Mouse (Mus musculus): ENCODE measurements around the gene Fanca. TPM values are rescaled to one million over a fixed set of nuclear protein-coding genes. Genes with fewer than 3 reads are reported as not detected.

Gene Fanca
- 0.32 TPM for polyA plus RNA-seq (2014; fragmentation: Illumina TruSeq; extraction: RNeasy Lipid Tissue Mini Kit (QIAGEN cat#74804); ENCODE audit: low read depth, low replicate concordance)

DNA sequence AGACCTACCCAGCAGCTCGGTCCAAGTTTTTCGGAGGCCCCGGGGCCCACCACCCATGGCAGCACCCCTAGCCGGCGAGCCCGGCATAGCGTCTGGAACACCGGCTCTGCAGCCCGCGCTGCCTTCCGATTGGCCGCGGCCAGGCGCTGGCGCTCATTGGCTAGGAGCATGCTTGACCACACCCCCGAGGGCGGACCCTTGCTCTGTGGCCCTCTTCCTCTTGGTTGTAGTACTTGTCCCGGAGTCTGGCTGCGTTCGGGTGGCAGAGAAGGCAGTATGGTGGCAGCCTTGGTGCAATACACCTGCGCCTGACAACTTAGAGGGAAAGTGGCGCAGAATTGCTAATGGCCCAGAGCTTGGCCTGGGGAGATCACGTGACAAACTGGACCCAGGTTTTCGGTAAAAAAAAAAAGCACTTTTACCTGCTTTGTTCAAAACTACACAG, at the start of gene Fanca:
Fanca (minus strand) TSS at position 110 of the 445 bp plus-strand sequence.

DNA sequence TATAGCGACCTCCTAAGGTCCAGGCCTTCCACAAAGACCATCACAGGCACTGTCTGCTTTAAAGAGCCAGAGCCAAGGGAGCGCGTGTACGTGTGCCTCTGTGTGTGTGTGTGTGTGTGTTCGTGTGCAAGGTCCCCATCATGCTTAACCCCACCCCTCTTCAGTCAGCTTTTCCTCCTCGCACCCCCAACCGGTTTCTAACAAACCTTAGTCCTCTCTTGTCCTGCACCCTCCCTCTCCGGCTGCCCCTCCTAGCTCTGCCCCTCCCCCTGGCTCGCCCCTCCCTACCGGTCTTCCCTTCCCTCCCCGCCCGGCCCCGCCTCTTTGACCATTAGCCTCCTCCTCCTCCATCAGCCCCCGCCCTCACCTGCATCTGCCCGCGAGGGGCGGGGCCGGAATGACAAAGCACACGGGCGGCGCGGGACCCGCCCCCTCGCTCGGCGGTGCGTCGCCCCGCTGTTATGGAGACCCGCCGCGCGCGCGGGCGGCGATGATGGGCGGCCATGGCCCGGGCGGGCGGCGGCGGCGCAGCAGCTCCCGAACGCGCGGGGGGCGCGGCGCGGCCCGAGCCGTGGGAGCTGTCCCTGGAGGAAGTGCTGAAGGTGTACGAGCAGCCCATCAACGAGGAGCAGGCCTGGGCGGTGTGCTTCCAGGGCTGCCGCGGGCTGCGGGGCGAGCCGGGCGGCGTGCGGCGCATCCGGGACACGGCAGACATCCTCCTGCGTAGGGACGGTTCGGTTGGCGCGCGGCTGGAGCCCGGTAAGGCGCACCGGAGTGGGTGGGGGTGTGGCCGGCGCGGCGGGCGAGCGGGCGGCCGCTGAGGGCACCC, 14.1 kb upstream of the Fanca start, which contains the start of gene Spire2:
Spire2 (plus strand) TSS at position 452 of the 829 bp plus-strand sequence.

DNA sequence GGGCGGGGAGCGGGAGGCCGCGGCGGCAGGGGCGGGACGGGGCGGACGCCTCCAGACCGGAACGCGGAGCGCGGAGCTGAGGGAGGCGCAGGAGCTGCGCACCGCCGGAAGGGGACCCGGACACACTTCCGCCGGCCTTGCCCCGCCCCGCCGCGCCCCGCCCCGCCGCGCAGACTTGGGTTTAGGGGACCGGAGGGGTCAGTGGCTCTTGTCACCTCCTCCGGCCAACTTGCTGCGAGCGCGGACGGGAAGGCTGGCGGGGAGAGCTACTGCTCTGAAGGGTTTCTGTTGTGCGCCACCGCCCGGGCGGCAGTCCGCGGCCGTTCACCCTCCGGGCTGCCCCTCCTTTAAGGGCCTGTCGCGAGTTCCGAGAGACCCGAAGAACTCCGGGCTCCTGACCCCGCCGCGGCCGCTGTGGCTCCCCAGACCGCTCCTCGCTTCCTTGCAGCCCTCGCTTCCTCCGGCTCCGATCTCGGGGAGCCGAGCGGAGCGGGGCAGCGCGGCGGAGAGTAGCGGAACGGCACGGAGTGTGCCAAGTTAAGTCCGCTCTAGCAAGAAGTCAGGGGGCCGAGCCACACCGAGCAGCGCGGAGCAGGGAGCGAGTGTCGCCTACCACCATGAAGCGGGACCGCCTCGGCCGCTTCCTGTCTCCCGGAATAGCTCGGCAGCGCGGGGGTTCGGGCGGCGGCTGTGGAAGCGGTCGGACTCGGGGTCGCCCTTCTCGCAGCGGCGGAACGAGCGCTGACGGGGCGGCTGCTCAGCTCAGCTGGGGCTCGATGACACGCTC, 64.1 kb downstream of the Fanca start, which contains the start of the genes Zfp276 and Vps9d1:
Zfp276 (plus strand) TSS at position 97 of the 787 bp plus-strand sequence.
Vps9d1 (minus strand) TSS at position 250 of the 787 bp plus-strand sequence.

DNA sequence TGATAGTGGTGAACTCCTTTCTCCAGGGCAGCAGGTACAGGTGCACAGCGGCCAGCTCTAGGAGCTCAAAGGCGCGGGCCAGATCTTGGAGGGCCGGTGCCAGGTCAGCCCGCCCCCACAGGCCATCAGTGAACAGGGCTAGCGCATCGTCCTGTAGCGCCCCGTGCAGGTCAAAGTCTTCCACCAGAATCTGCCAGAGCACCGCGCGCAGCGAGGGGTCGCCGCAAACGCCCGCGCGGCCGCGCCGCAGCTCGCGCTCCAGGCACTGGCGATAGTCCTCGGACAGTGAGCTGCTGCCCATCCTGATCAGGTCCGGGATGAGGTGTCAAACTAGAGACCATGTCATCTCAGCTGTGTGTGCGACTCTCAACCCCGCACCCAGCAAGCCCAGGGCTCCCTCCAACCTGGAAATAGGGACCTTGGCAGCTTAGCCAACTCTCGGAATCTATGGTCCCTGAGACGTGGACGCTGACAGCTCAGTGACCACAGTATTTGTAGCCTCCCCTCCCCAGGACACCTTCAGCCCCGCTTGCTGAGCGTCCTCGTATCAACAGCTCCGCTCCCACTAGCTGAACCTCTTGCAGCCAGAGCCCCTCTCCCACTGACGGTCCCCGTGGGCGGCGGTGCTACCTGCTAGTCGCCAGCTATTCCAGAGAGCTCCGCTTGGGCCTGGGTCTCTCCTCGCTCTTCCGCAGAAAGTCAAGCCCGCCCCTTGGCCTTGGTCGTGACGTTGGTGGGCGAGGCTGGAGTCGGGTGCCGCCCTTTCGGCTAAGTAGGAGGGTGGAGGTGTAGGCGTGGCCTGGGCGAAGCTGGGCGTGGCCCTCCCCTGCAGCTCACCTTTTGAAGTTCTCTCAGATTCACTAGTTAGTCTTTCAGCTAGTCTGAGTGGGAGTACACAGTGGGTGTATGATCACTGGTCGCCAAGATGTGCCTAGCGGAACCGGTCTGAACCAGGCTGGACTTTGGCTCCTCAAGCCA, 82.6 kb downstream of the Fanca start, which contains the start of gene Spata2l:
Spata2l (minus strand) TSS at position 714 of the 978 bp plus-strand sequence.

DNA sequence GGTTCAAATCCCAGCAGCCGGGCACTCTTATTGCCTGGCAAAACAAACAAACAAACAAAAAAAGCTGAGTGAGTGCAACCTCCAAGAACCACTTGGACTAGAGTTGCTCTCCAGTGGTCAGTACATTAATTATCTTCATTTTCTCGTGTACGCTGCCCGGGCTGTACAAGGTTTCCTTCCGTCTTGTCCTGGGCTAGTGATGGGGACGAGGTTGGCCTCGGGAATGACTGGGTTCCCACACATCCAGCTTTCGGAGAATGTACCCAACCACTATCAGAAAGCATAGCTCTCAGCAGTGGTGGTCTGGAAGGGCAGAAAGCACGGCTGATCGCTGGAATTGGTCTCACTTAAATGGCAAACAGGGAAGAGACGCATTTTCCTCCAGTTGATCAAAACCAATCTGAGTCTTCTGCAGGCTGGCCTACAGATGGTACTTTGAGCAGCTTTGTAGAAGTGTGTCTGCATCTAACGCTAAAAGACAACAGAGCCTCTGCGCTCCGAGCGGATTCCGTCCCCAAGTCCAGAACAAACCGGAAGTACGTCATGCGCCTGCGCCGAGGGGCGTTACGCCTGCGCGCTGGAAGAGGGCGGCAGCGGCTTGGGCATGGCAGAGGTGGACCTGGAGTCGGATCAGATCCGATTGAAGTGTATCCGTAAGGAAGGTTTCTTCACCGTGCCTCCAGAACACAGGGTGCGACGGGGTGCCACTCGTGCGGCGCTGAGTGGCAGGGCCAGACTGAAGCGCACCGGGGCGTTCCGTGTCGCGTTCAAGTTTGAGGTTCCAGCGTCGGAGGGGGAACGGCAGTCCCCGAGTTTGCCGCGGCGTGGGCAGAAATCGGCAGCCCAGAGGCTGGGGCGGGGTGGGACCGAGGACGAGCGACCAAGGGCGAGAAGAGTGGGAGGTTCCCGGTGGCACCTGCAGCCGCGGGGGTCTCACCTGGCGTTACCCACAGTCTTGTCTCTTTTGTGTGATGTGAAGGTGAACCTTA, 93.8 kb downstream of the Fanca start, which contains the start of gene Cdk10:
Cdk10 (plus strand) TSS at position 565 of the 989 bp plus-strand sequence.

Other genes with a start within 250 kb of the Fanca start
- 31.0 TPM for gene Rpl13, start 216.2 kb downstream of the Fanca start, polyA plus RNA-seq (2014; fragmentation: Illumina TruSeq; extraction: RNeasy Lipid Tissue Mini Kit (QIAGEN cat#74804); ENCODE audit: low read depth, low replicate concordance)
- gene Cpne7, start 201.2 kb downstream of the Fanca start, polyA plus RNA-seq (2014; fragmentation: Illumina TruSeq; extraction: RNeasy Lipid Tissue Mini Kit (QIAGEN cat#74804); ENCODE audit: low read depth, low replicate concordance) = not detected
- not detected for gene Sult5a1, start 160.3 kb downstream of the Fanca start, polyA plus RNA-seq (2014; fragmentation: Illumina TruSeq; extraction: RNeasy Lipid Tissue Mini Kit (QIAGEN cat#74804); ENCODE audit: low read depth, low replicate concordance)
- 30.5 TPM for gene Dpep1, start 132.3 kb downstream of the Fanca start, polyA plus RNA-seq (2014; fragmentation: Illumina TruSeq; extraction: RNeasy Lipid Tissue Mini Kit (QIAGEN cat#74804); ENCODE audit: low read depth, low replicate concordance)
- 5.1 TPM for gene Chmp1a, start 105.8 kb downstream of the Fanca start, polyA plus RNA-seq (2014; fragmentation: Illumina TruSeq; extraction: RNeasy Lipid Tissue Mini Kit (QIAGEN cat#74804); ENCODE audit: low read depth, low replicate concordance)
- gene Spata33, start 105.7 kb downstream of the Fanca start, polyA plus RNA-seq (2014; fragmentation: Illumina TruSeq; extraction: RNeasy Lipid Tissue Mini Kit (QIAGEN cat#74804); ENCODE audit: low read depth, low replicate concordance) = 2.0 TPM
- gene Cdk10, start 93.7 kb downstream of the Fanca start, polyA plus RNA-seq (2014; fragmentation: Illumina TruSeq; extraction: RNeasy Lipid Tissue Mini Kit (QIAGEN cat#74804); ENCODE audit: low read depth, low replicate concordance) = 1.2 TPM
- 0.49 TPM for gene Spata2l, start 82.3 kb downstream of the Fanca start, polyA plus RNA-seq (2014; fragmentation: Illumina TruSeq; extraction: RNeasy Lipid Tissue Mini Kit (QIAGEN cat#74804); ENCODE audit: low read depth, low replicate concordance)
- gene Zfp276, start 64.4 kb downstream of the Fanca start, polyA plus RNA-seq (2014; fragmentation: Illumina TruSeq; extraction: RNeasy Lipid Tissue Mini Kit (QIAGEN cat#74804); ENCODE audit: low read depth, low replicate concordance) = 1.5 TPM
- gene Vps9d1, start 64.2 kb downstream of the Fanca start, polyA plus RNA-seq (2014; fragmentation: Illumina TruSeq; extraction: RNeasy Lipid Tissue Mini Kit (QIAGEN cat#74804); ENCODE audit: low read depth, low replicate concordance) = 1.2 TPM
- gene Spire2, start 14.1 kb upstream of the Fanca start, polyA plus RNA-seq (2014; fragmentation: Illumina TruSeq; extraction: RNeasy Lipid Tissue Mini Kit (QIAGEN cat#74804); ENCODE audit: low read depth, low replicate concordance) = not detected
- 183 TPM for gene Tcf25, start 55.2 kb upstream of the Fanca start, polyA plus RNA-seq (2014; fragmentation: Illumina TruSeq; extraction: RNeasy Lipid Tissue Mini Kit (QIAGEN cat#74804); ENCODE audit: low read depth, low replicate concordance)
- not detected for gene Mc1r, start 88.5 kb upstream of the Fanca start, polyA plus RNA-seq (2014; fragmentation: Illumina TruSeq; extraction: RNeasy Lipid Tissue Mini Kit (QIAGEN cat#74804); ENCODE audit: low read depth, low replicate concordance)
- gene Tubb3, start 92.8 kb upstream of the Fanca start, polyA plus RNA-seq (2014; fragmentation: Illumina TruSeq; extraction: RNeasy Lipid Tissue Mini Kit (QIAGEN cat#74804); ENCODE audit: low read depth, low replicate concordance) = not detected
- gene Def8, start 105.0 kb upstream of the Fanca start, polyA plus RNA-seq (2014; fragmentation: Illumina TruSeq; extraction: RNeasy Lipid Tissue Mini Kit (QIAGEN cat#74804); ENCODE audit: low read depth, low replicate concordance) = 10.8 TPM
- gene Afg3l1, start 159.3 kb upstream of the Fanca start, polyA plus RNA-seq (2014; fragmentation: Illumina TruSeq; extraction: RNeasy Lipid Tissue Mini Kit (QIAGEN cat#74804); ENCODE audit: low read depth, low replicate concordance) = 10.0 TPM
- gene Dbndd1, start 196.9 kb upstream of the Fanca start, polyA plus RNA-seq (2014; fragmentation: Illumina TruSeq; extraction: RNeasy Lipid Tissue Mini Kit (QIAGEN cat#74804); ENCODE audit: low read depth, low replicate concordance) = not detected
- 1.9 TPM for gene Gas8, start 200.3 kb upstream of the Fanca start, polyA plus RNA-seq (2014; fragmentation: Illumina TruSeq; extraction: RNeasy Lipid Tissue Mini Kit (QIAGEN cat#74804); ENCODE audit: low read depth, low replicate concordance)

Measured in kidney, adult 10 weeks (tissue).